Mouse (Mus musculus) stomach, embryonic 14.5 days (tissue): ENCODE measurements at regions not wholly inside any gene's neighbourhood (a gene's known extent, or its start where the extent isn't known, plus 50 kb on each side); places are given as distances from the start of the nearest gene placed in this dataset.

Source experiments
- ATAC-seq: fragments of 200-750 bp; cut with Nextera tagmentation; 2 replicates; pipeline ENCODE4 v1.8.0; 2017; ENCODE audit warnings: low read depth, moderate TSS enrichment; ENCODE audit not compliant: insufficient number of reproducible peaks, insufficient read depth, low FRiP score
- H3K27ac ChIP-seq: fragments of 300-500 bp; sonication (generic); 2 replicates; pipeline ENCODE4 v1.5.1; 2014; ENCODE audit warnings: mild to moderate bottlenecking, low read length, moderate library complexity, mixed read lengths
- H3K27me3 ChIP-seq: fragments of 300-500 bp; sonication (generic); 2 replicates; pipeline ENCODE4 v1.6.1; 2014; ENCODE audit warnings: low read length, control low read depth, mixed read lengths; ENCODE audit not compliant: control insufficient read depth, insufficient read depth
- H3K36me3 ChIP-seq: fragments of 300-500 bp; sonication (generic); 2 replicates; pipeline ENCODE4 v1.6.1; 2014; ENCODE audit warnings: mild to moderate bottlenecking, control low read depth, low read length, moderate library complexity, mixed read lengths; ENCODE audit not compliant: control insufficient read depth, insufficient read depth
- H3K4me1 ChIP-seq: fragments of 300-500 bp; sonication (generic); 2 replicates; pipeline ENCODE4 v1.6.1; 2014; ENCODE audit warnings: low read length, control low read depth, mixed read lengths; ENCODE audit not compliant: control insufficient read depth, insufficient read depth
- H3K4me2 ChIP-seq: fragments of 300-500 bp; sonication (generic); replicated peaks from 2 replicates; pipeline ENCODE4 v1.6.1; 2014; ENCODE audit warnings: low read depth, low read length, control low read depth
- H3K4me3 ChIP-seq: fragments of 300-500 bp; sonication (generic); 2 replicates; pipeline ENCODE4 v1.5.1; 2014; ENCODE audit warnings: low read depth, low read length, control low read depth
- H3K9ac ChIP-seq: fragments of 300-500 bp; sonication (generic); replicated peaks from 2 replicates; pipeline ENCODE4 v1.6.1; 2014; ENCODE audit warnings: low read depth, mild to moderate bottlenecking, control low read depth, low read length, moderate library complexity, mixed read lengths
- H3K9me3 ChIP-seq: fragments of 300-500 bp; sonication (generic); 2 replicates; pipeline ENCODE4 v1.6.1; 2016; ENCODE audit warnings: low read depth, low read length, control low read depth; ENCODE audit not compliant: control insufficient read depth
- WGBS: fragments of 180-500 bp; shearing (Covaris S2); extraction: QIAGEN DNeasy Blood & Tissue Kit; methylation state at CpG from one replicate; pipeline ENCODE4 v1.1.7; 2014; 5-methylcytosine and 5-hydroxymethylcytosine counted together

DNA sequence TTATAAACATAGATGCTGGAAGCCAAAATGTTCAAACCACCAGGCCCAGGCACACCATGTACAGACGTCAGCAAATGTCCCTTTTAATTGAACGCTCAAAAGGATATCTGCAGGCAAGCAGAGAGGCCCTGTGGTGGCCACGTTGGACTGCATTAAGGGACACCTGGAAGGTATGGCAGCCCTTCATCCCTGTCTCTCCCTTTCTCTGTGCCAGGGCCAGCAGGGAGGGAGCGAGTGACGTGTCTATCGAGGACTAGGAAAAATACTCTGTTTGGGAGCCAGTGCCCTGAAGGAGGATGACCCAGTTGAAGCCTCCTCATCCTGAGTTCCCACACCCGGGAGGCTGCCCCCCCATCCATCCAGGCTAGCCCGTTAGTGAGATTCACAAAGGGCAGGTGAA, 144.0 kb upstream of the Cmc1 start:
- no peak for ATAC-seq
- WGBS: 66% methylated on average over 8 of the region's 8 CpGs
- no peak overlapping the region for H3K27ac ChIP-seq
- no peak overlapping the region for H3K9ac ChIP-seq
- no peaks in the 10 kb centered on the region for H3K36me3 ChIP-seq
- H3K9me3 ChIP-seq: no peaks in the 10 kb centered on the region
- H3K4me2 ChIP-seq: no peak overlapping the region
- no peak overlapping the region for H3K4me3 ChIP-seq
- no peaks in the 10 kb centered on the region for H3K4me1 ChIP-seq
- H3K27me3 ChIP-seq: no peaks in the 10 kb centered on the region

DNA sequence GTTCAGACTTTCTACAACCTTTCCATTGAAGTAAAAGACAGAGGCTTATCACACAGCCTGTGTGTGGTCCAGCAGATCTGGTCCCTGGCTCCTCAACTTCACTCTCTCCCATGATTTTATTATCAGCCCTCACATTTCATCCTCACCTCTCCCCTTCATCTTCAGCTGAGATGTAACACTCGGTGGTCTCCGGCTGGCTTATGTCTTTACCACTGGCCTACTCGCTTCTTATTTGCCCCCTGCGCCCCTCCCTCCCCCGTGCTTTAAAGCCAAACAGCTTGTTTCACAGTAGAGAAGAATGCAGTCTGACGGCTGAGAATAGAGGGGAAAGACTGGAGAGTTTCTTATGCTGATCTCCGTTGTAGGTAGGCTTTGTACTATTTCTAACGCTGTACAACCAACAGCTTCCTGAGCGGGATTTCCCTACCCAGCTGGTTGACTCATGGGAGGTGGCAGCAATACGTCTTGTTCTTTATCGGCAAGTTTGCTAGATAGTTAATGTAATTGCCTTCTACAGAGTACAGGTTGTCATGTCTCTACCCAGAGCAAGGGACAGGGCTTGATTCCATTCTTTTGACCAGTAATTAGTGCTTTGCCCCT, 152.9 kb upstream of the Cmc1 start:
- H3K27ac ChIP-seq: no peak overlapping the region
- ATAC-seq: no peak
- no peak overlapping the region for H3K9ac ChIP-seq
- H3K4me3 ChIP-seq: no peak overlapping the region
- no peaks in the 10 kb centered on the region for H3K9me3 ChIP-seq
- H3K27me3 ChIP-seq: no peaks in the 10 kb centered on the region
- no peak overlapping the region for H3K4me2 ChIP-seq
- no peaks in the 10 kb centered on the region for H3K36me3 ChIP-seq
- 62% methylated on average over 11 of the region's 11 CpGs for WGBS
- no peaks in the 10 kb centered on the region for H3K4me1 ChIP-seq

DNA sequence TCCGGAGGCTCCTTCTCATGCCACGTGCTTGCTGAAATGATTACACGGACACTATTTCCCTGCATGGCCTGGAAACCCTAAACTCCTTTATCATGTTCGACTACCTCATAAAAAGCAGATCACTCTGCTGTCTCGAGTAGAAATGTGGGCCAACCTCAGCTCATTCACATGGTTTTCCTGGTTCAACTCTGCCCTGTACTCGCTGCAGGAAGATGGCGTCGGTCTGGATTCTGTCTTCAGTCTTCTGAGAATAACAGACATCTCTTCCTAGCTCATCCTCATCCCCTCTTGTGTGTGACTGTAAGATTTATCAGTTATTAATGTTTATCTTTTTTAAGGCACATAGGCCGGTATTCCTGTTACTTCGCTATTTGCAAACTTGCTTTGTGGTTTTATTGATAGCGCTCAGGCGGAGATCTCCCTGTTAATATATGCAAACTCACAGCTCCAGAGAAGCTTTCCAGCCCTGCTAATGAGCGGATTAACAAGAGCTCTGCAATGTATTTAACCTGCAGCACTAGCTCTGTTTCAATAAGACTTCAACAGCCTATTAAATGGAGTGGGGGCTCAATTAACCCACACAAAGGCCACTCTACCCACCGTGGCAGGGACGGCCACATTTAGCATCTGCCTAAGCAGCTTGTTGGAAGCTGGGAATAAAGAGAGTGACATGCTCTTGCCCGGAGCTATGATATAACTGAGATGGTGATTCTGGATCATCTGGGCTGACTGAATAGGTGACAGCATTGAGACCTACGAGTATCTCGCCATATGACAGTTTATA, 159.5 kb upstream of the Eomes start:
- Histone ChIP-seq H3K27ac (no peak overlapping the region), H3K9ac (no peak overlapping the region), H3K4me3 (no peak overlapping the region), H3K36me3 (no peaks in the 10 kb centered on the region), H3K4me1 (no peaks in the 10 kb centered on the region), H3K9me3 (no peaks in the 10 kb centered on the region), H3K27me3 (no peaks in the 10 kb centered on the region), H3K4me2 (no peak overlapping the region)
- ATAC-seq: no peak
- WGBS: 83% methylated on average over 18 of the region's 18 CpGs

- no peaks in the 10 kb centered on the region for H3K36me3 ChIP-seq
- no peak overlapping the region for H3K27ac ChIP-seq
- H3K4me2 ChIP-seq: no peak overlapping the region
- H3K9me3 ChIP-seq: no peaks in the 10 kb centered on the region
- no peaks in the 10 kb centered on the region for H3K27me3 ChIP-seq
- no peaks in the 10 kb centered on the region for H3K4me1 ChIP-seq
- no peak overlapping the region for H3K9ac ChIP-seq
- 49% methylated on average over 12 of the region's 12 CpGs for WGBS
- no peak for ATAC-seq
- no peak overlapping the region for H3K4me3 ChIP-seq
These were observed 154.2 kb upstream of the Eomes start for GRCm38 (mm10) chr9:118323796-118324195.

DNA sequence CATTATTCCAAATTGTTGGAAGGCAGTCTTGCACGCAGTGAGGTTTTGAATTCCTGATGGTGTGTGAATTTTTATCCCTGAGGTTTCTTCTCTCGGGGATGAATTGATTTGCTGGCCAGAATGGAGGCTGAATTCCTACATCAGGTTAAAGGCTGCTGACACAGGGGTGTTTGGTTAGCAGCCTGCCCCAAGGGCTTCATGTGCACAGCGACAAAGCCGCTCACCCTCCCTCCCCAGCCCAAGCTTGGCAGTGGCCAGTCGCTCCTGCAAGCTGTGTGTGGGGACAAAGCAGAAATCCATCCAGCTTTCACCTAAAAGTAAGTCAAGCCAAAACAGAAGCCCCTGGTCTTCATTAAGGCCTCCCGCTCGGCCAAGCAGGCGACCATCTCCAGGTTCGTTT, 151.4 kb upstream of the Eomes start:
- 73% methylated on average over 9 of the region's 9 CpGs for WGBS
- H3K9ac ChIP-seq: no peak overlapping the region
- no peak for ATAC-seq
- no peak overlapping the region for H3K4me2 ChIP-seq
- no peak overlapping the region for H3K4me3 ChIP-seq
- H3K27ac ChIP-seq: no peak overlapping the region
- no peaks in the 10 kb centered on the region for H3K4me1 ChIP-seq
- no peaks in the 10 kb centered on the region for H3K9me3 ChIP-seq
- H3K36me3 ChIP-seq: no peaks in the 10 kb centered on the region
- no peaks in the 10 kb centered on the region for H3K27me3 ChIP-seq

- Histone ChIP-seq H3K27ac (no peak overlapping the region), H3K4me2 (no peak overlapping the region), H3K9ac (no peak overlapping the region), H3K9me3 (no peaks in the 10 kb centered on the region), H3K36me3 (no peaks in the 10 kb centered on the region), H3K4me3 (no peak overlapping the region), H3K4me1 (no peaks in the 10 kb centered on the region), H3K27me3 (no peaks in the 10 kb centered on the region)
- 84% methylated on average over 6 of the region's 6 CpGs for WGBS
- ATAC-seq: no peak
These were observed 150.1 kb upstream of the Eomes start for GRCm38 (mm10) chr9:118327904-118328303.

DNA sequence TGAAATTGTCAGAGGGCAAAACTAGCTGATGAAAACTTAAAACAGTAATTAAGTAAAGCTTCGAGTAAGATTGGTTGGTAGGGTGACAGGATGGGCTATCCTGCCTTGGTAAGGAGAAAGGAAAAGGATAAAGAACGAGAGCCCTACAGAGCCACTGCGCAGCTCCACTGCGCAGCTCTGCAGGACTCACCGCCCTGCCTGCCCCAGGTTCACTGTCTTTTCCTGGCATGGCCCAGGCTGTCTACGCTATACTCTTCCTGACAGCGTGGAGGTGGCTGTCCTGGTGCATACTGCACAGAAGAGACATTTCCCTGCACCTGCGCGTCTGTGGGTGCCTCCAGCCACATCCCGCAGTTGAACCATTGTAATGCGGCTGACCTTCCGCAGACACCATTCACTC, 136.6 kb upstream of the Eomes start:
- peak overlapping the region; percentile 15; the same call in 1 of the 2 replicates for H3K4me3 ChIP-seq
- no peak overlapping the region for H3K27ac ChIP-seq
- no peak overlapping the region for H3K9ac ChIP-seq
- ATAC-seq: no peak
- H3K4me2 ChIP-seq: peak overlapping the region; percentile 33
- no peaks in the 10 kb centered on the region for H3K36me3 ChIP-seq
- no peaks in the 10 kb centered on the region for H3K9me3 ChIP-seq
- H3K4me1 ChIP-seq: no peaks in the 10 kb centered on the region
- H3K27me3 ChIP-seq: no peaks in the 10 kb centered on the region
- 44% methylated on average over 12 of the region's 12 CpGs for WGBS

DNA sequence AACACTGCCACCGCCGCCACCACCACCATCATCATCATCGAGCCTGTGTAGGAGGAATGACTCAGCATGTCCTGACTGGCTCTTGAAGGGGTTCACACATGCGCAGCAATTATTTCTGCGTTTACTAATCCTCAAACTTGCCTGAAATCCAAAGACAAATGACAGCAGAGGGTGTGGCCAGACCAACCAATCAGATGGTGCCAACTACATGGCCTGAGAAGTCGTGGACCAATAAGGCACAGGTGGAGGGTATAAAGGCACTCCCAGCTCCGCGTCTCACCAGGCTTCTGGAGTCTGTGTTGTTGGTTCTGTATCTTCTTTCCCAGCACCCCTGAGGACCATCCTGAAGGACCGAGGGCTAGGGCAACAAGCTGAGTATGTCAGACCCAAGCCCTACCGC, 123.1 kb upstream of the Eomes start:
- Histone ChIP-seq H3K4me3 (no peak overlapping the region), H3K9me3 (no peaks in the 10 kb centered on the region), H3K9ac (no peak overlapping the region), H3K4me2 (no peak overlapping the region), H3K27ac (no peak overlapping the region), H3K4me1 (no peaks in the 10 kb centered on the region), H3K36me3 (no peaks in the 10 kb centered on the region), H3K27me3 (no peaks in the 10 kb centered on the region)
- no peak for ATAC-seq
- WGBS: 93% methylated on average over 10 of the region's 10 CpGs

GRCm38 (mm10) chr9:118357406-118357805, 120.6 kb upstream of the Eomes start:
- ATAC-seq: no peak
- no peaks in the 10 kb centered on the region for H3K9me3 ChIP-seq
- H3K9ac ChIP-seq: no peak overlapping the region
- no peaks in the 10 kb centered on the region for H3K4me1 ChIP-seq
- H3K27ac ChIP-seq: no peak overlapping the region
- no peaks in the 10 kb centered on the region for H3K27me3 ChIP-seq
- no peak overlapping the region for H3K4me3 ChIP-seq
- WGBS: 88% methylated on average over 8 of the region's 8 CpGs
- no peaks in the 10 kb centered on the region for H3K36me3 ChIP-seq
- no peak overlapping the region for H3K4me2 ChIP-seq
